Mouse (Mus musculus) megakaryocyte progenitor cell, adult 5-6 weeks (primary cell): Measurements from ENCODE around the gene Hmces. TPM values are rescaled to one million over a fixed set of nuclear protein-coding genes. Genes with fewer than 3 reads are reported as not detected.
"Not testable (repeated sequence)": the region's sequence is repeated elsewhere in the genome, so short reads cannot be mapped to it uniquely, and the experiment has no call there.

Experiments used
- ATAC-seq: replicated peaks from 2 replicates; pipeline ENCODE4 v1.8.0; 2016; ENCODE audit warnings: mild to moderate bottlenecking, moderate TSS enrichment, inconsistent platforms; ENCODE audit not compliant: poor library complexity
- total RNA-seq, 2 experiments: library from RNA; stranded (forward) in 1 of 2; stranded (reverse) in 1 of 2; fragments of 157-497, 149-512 nt in 1 of 2; fragments of 200-1000 nt in 1 of 2; gene quantifications; 2 replicates each; pipeline versions ENCODE4 v1.2.3 to v1.2.4; 2015 to 2017

The Hmces gene
- total RNA-seq, 2 experiments from 2014 or later = 20.9 to 37.8 TPM

GRCm38 (mm10) chr6:87914326-87915102 is 779 bp downstream of the Hmces start:
- ATAC-seq = peak; percentile 47

- ATAC-seq = peak; percentile 77
These were observed 2.2 kb downstream of the Hmces start for GRCm38 (mm10) chr6:87915939-87916338.

- no peak for ATAC-seq
These were observed 7.5 kb downstream of the Hmces start for GRCm38 (mm10) chr6:87921201-87921600.

- no peak for ATAC-seq
These were observed 9.9 kb downstream of the Hmces start for GRCm38 (mm10) chr6:87923624-87924023.

- no peak for ATAC-seq
These were observed 21.3 kb downstream of the Hmces start for GRCm38 (mm10) chr6:87935037-87935436.

GRCm38 (mm10) chr6:87937178-87937788 is 23.5 kb downstream of the Hmces start:
- 0 out of 2 replicates have a peak, but pooled peaks have one; percentile 31 for ATAC-seq

- no peak for ATAC-seq
These were observed 25.2 kb downstream of the Hmces start for GRCm38 (mm10) chr6:87938941-87939340.

- ATAC-seq = no peak
These were observed 28.4 kb downstream of the Hmces start for GRCm38 (mm10) chr6:87942179-87942578.

GRCm38 (mm10) chr6:87962457-87962856 is 48.7 kb downstream of the Hmces start:
- ATAC-seq = not testable (repeated sequence)

GRCm38 (mm10) chr6:87970041-87970440 is 56.3 kb downstream of the Hmces start:
- no peak for ATAC-seq

- no peak for ATAC-seq
These were observed 66.0 kb downstream of the Hmces start for GRCm38 (mm10) chr6:87979728-87980127.

GRCm38 (mm10) chr6:87980374-87981029 is 66.8 kb downstream of the Hmces start:
- ATAC-seq = peak; percentile 91

- ATAC-seq = no peak
These were observed 67.3 kb downstream of the Hmces start for GRCm38 (mm10) chr6:87981030-87981485.

- peak; percentile 41 for ATAC-seq
These were observed 68.0 kb downstream of the Hmces start, which contains the start of gene H1fx for GRCm38 (mm10) chr6:87981547-87982256. TSS of gene H1fx (minus strand) at chr6:87981637.

- no peak for ATAC-seq
These were observed 68.8 kb downstream of the Hmces start for GRCm38 (mm10) chr6:87982506-87982905.

Other genes with a start within 250 kb of the Hmces start
- gene Aplf, start 241.7 kb upstream of the Hmces start, total RNA-seq (2015) = 12.4 and 17.0 TPM in 2 replicates
- gene Aplf, start 241.7 kb upstream of the Hmces start, total RNA-seq (2017) = 24.1 and 25.7 TPM in 2 replicates
- gene Efcc1, start 183.1 kb upstream of the Hmces start, total RNA-seq (2015) = 0.64 and 1.0 TPM in 2 replicates
- 2.1 TPM in 2 replicates for gene Efcc1, start 183.1 kb upstream of the Hmces start, total RNA-seq (2017)
- 1.9 and 2.2 TPM in 2 replicates for gene Gp9, start 135.9 kb upstream of the Hmces start, total RNA-seq (2015)
- gene Gp9, start 135.9 kb upstream of the Hmces start, total RNA-seq (2017) = 0.81 and 2.3 TPM in 2 replicates
- 12.7 and 17.9 TPM in 2 replicates for gene Rab43, start 101.8 kb upstream of the Hmces start, total RNA-seq (2015)
- gene Rab43, start 101.8 kb upstream of the Hmces start, total RNA-seq (2017) = 3.5 and 5.1 TPM in 2 replicates
- 2.2 and 3.7 TPM in 2 replicates for gene Gm45140, start 78.1 kb upstream of the Hmces start, total RNA-seq (2015)
- gene Gm45140, start 78.1 kb upstream of the Hmces start, total RNA-seq (2017) = 17.4 and 19.9 TPM in 2 replicates
- 27.8 and 32.1 TPM in 2 replicates for gene Isy1, start 75.1 kb upstream of the Hmces start, total RNA-seq (2015)
- 115 and 136 TPM in 2 replicates for gene Isy1, start 75.1 kb upstream of the Hmces start, total RNA-seq (2017)
- 670 and 676 TPM in 2 replicates for gene Cnbp, start 62.8 kb upstream of the Hmces start, total RNA-seq (2015)
- 953 and 1,115 TPM in 2 replicates for gene Cnbp, start 62.8 kb upstream of the Hmces start, total RNA-seq (2017)
- 40.1 and 43.2 TPM in 2 replicates for gene Copg1, start 26.1 kb upstream of the Hmces start, total RNA-seq (2015)
- gene Copg1, start 26.1 kb upstream of the Hmces start, total RNA-seq (2017) = 67.2 and 75.4 TPM in 2 replicates
- gene H1fx, start 67.7 kb downstream of the Hmces start, total RNA-seq (2015) = 2.4 and 2.8 TPM in 2 replicates
- 0.68 and 1.7 TPM in 2 replicates for gene H1fx, start 67.7 kb downstream of the Hmces start, total RNA-seq (2017)
- gene Rab7, start 131.3 kb downstream of the Hmces start, total RNA-seq (2015) = 262 and 265 TPM in 2 replicates
- gene Rab7, start 131.3 kb downstream of the Hmces start, total RNA-seq (2017) = 76.2 and 93.7 TPM in 2 replicates
- gene Rpn1, start 170.5 kb downstream of the Hmces start, total RNA-seq (2015) = 200 and 205 TPM in 2 replicates
- gene Rpn1, start 170.5 kb downstream of the Hmces start, total RNA-seq (2017) = 385 and 395 TPM in 2 replicates